Mouse (Mus musculus) small intestine, adult 2 months (tissue): ENCODE measurements at regions not wholly inside any gene's neighbourhood (a gene's known extent, or its start where the extent isn't known, plus 50 kb on each side); places are given as distances from the start of the nearest gene placed in this dataset.

Source experiments
- H3K27ac ChIP-seq: fragments of 200-500 bp; 2 replicates; pipeline ENCODE4 v1.5.1; 2012; ENCODE audit warnings: low read depth, low read length, control low read depth, inconsistent platforms; ENCODE audit not compliant: insufficient read depth
- H3K27me3 ChIP-seq: fragments of 200-500 bp; 2 replicates; pipeline ENCODE4 v1.6.1; 2012; ENCODE audit warnings: mild to moderate bottlenecking, moderate library complexity, low read length, inconsistent platforms; ENCODE audit not compliant: control insufficient read depth, insufficient read depth
- H3K36me3 ChIP-seq: fragments of 200-500 bp; 2 replicates; pipeline ENCODE4 v1.6.1; 2012; ENCODE audit warnings: mild to moderate bottlenecking, low read length, control low read depth, inconsistent platforms; ENCODE audit not compliant: control insufficient read depth, insufficient read depth
- H3K4me1 ChIP-seq: fragments of 200-500 bp; 2 replicates; pipeline ENCODE4 v1.6.1; 2012; ENCODE audit warnings: low read length, inconsistent platforms, mixed read lengths; ENCODE audit not compliant: control insufficient read depth, insufficient read depth, insufficient read length
- H3K4me3 ChIP-seq: fragments of 200-500 bp; 2 replicates; pipeline ENCODE4 v1.5.1; 2012; ENCODE audit warnings: low read depth, mild to moderate bottlenecking, control low read depth, inconsistent platforms, low read length, moderate library complexity
- CTCF ChIP-seq: fragments of 200-500 bp; IDR thresholded peaks from 2 replicates; pipeline ENCODE4 v1.5.1; 2012; ENCODE audit warnings: low read depth, mild to moderate bottlenecking, control low read depth, inconsistent platforms, low read length, moderate library complexity, mixed read lengths; ENCODE audit not compliant: insufficient replicate concordance, insufficient read length; ENCODE audit errors: extremely low read depth
- POLR2A ChIP-seq: fragments of 200-500 bp; IDR thresholded peaks from 2 replicates; pipeline ENCODE4 v1.6.1; 2012; ENCODE audit warnings: low read depth, mild to moderate bottlenecking, control low read depth, inconsistent platforms, low read length, moderate library complexity
- whole genome bisulfite sequencing: fragments of 180-500 bp; shearing (Covaris S2); methylation state at CpG from one replicate; pipeline ENCODE4 v1.1.7; 2018; 5-methylcytosine and 5-hydroxymethylcytosine counted together

DNA sequence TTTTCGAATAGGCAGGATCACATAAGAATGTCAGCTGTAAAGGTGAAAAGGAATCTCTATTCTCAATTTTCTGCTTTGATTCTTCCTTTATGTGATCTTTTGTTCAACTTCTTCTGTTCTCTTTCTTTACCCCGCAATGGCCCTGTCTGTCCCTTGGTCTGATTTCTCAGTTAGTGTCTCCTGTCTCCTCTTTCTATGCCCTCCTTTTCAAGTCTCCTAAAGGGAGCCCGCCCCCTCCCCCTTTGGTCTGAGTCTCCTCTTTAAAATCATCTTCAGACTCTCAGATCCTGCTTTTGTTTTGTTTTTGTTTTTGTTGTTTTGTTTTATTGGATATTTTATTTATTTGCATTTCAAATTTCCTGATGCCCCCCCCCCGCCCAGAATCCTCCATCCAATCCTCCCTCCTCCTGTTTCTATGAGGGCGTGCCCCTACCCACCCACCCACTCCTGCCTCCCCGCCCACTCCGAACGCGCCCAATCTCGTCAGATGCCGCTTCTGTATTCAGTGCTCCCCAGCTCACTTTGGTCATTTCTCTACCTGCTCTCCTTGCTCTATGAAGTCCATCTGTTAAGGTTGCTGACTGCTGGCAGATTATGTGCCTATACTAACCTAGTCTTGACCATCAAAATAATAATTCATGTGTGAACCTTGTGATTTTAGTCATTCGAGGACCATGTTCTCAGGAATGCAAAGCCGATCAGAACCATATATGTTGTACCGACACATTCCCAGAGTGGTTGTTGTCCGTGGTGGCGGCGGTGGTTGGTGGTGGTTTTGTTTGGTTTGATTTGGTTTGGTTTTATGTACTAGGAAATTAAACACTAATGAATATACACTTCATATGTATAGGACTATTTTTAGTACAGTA lies 487.9 kb upstream of the Adam24 start:
- TF ChIP-seq POLR2A (no peak), CTCF (no peak)
- 43% methylated on average over 16 of the region's 17 CpGs for WGBS
- Histone ChIP-seq H3K27ac (no peak overlapping the region), H3K4me3 (no peak overlapping the region), H3K4me1 (no peaks in the 10 kb centered on the region), H3K36me3 (no peaks in the 10 kb centered on the region), H3K27me3 (no peaks in the 10 kb centered on the region)

DNA sequence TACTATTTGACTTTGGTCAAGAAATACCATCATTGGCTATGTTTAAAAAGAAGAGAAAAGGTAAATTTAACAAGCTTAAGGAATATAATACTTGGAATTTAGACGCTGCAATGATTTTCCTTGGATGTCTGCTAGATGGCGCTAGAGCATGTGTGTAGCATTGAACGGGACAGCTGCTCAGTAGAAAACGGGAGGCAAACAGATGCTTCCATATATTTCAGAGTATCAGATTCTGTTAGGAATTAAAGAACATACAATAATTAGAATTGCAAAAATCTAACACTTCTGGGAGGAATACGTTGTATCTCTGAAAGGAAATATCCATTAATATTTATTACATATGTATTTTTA lies 487.3 kb upstream of the Adam24 start:
- WGBS = 3% methylated on average over 5 of the region's 5 CpGs
- TF ChIP-seq POLR2A (no peak), CTCF (no peak)
- Histone ChIP-seq H3K36me3 (no peaks in the 10 kb centered on the region), H3K4me3 (no peak overlapping the region), H3K4me1 (no peaks in the 10 kb centered on the region), H3K27ac (no peak overlapping the region), H3K27me3 (no peaks in the 10 kb centered on the region)

DNA sequence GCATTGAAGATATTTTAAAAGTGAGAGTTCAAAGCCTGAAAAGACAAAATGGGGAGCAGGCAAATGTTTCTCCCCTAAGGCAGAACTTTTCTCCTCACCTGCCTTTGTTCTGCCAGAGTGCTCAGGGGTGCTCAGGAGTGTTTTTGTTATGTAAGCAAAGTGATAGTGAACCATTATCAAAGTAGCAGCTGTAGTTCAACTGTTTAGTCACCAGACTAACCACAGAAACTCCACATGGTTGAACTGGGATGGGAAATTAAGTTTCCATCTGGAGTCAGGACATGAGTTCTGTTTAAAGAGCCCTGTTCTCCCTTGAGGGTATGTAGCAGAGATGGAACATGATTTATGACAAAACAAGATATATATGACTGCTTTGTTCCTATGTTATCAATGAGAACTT lies 482.6 kb upstream of the Adam24 start:
- H3K4me3 ChIP-seq = no peak overlapping the region
- H3K27me3 ChIP-seq = no peaks in the 10 kb centered on the region
- H3K4me1 ChIP-seq = no peaks in the 10 kb centered on the region
- H3K36me3 ChIP-seq = no peaks in the 10 kb centered on the region
- TF ChIP-seq CTCF = no peak
- TF ChIP-seq POLR2A = no peak
- no peak overlapping the region for H3K27ac ChIP-seq

DNA sequence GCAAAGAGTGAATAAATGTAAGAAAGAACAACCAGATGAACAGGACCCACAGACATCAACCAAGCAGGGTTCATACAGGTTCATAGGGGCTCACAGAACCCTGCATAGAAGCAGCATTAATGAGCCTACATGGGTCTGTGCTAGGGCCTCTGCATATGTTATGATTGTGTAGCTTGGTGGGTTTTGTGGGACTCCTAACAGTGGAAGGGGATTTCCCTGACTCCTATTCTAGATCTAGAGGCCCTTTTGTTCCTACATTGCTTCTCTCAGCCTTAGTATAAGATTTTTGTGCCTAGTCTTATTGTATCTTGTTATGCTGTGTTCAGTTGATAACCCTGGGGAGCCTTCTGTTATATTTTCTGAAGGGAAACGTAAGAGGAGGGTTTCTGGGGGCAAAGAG lies 481.7 kb upstream of the Adam24 start:
- TF ChIP-seq POLR2A = no peak
- no peak for TF ChIP-seq CTCF
- Histone ChIP-seq H3K4me3 (no peak overlapping the region), H3K27me3 (no peaks in the 10 kb centered on the region), H3K36me3 (no peaks in the 10 kb centered on the region), H3K4me1 (no peaks in the 10 kb centered on the region), H3K27ac (no peak overlapping the region)
- whole genome bisulfite sequencing = 14% methylated on average over 1 of the region's 1 CpGs

DNA sequence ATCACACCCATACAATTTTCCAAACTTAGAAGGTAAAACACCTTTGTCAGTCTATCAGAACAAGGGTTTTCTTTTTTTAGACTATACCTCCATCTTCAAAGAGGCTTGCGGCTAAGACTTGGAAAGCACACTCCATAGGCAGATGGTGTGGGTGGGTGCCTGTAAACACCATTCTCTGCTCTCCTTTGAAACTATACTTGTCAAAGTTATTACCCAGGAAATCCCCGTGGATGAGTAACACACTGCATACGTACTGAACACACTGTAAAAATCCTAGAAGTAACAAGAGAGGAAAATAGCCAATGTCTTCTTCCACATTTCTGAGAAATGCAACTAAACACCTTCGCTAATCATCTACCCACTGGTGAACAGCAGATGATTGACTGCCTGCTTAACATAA lies 464.0 kb upstream of the Adam24 start:
- no peaks in the 10 kb centered on the region for H3K36me3 ChIP-seq
- 85% methylated on average over 4 of the region's 4 CpGs for WGBS
- no peaks in the 10 kb centered on the region for H3K27me3 ChIP-seq
- no peaks in the 10 kb centered on the region for H3K4me1 ChIP-seq
- H3K4me3 ChIP-seq = no peak overlapping the region
- H3K27ac ChIP-seq = no peak overlapping the region
- TF ChIP-seq CTCF = no peak
- no peak for TF ChIP-seq POLR2A

DNA sequence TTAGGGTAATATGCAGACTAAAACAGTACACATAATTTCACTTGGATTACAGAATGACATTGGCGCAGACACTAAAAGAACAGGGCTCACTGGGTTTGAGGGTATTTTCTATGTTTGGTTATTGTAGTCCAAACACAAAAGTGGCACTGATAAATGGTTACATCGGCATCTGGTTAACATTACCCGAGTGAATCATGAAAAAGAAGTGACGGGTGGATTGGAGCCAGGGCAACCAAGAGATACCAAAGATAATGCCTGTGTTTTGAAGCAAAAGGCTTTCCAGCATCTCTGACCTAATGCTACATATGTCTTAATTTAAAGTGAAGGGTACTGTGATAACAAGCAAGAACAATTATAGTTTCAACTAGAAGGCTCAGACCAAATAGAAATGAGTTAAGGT lies 451.4 kb upstream of the Adam24 start:
- no peaks in the 10 kb centered on the region for H3K4me1 ChIP-seq
- H3K27ac ChIP-seq = no peak overlapping the region
- no peaks in the 10 kb centered on the region for H3K27me3 ChIP-seq
- TF ChIP-seq POLR2A (no peak), CTCF (no peak)
- H3K4me3 ChIP-seq = no peak overlapping the region
- WGBS = 54% methylated on average over 4 of the region's 4 CpGs
- no peaks in the 10 kb centered on the region for H3K36me3 ChIP-seq

DNA sequence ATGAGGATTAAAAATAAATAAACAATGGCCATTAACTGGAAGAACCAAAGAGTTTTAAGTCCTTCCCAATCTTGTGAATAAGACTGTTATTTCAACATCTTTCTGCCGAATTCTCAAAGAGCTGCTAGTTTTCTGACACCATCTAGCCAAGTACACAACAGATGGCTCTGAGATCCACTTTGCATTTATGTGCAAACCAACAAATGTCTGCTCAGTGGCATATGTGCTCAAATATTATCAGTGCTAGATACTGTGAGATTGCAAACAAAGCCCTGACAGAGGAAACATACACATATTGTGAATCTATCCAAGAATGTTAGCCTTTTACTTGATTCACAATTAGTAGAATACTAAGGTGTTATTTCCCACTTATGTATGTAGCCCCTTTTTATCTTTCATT lies 447.6 kb upstream of the Adam24 start:
- 71% methylated on average over 1 of the region's 1 CpGs for WGBS
- TF ChIP-seq CTCF (no peak), POLR2A (no peak)

More for the DNA sequence above, 447.6 kb upstream of the Adam24 start:
- no peaks in the 10 kb centered on the region for H3K36me3 ChIP-seq
- H3K4me1 ChIP-seq = no peaks in the 10 kb centered on the region
- no peaks in the 10 kb centered on the region for H3K27me3 ChIP-seq
- H3K27ac ChIP-seq = no peak overlapping the region
- H3K4me3 ChIP-seq = no peak overlapping the region
